Mouse (Mus musculus) thymus, postnatal 4 days (tissue): Measurements from ENCODE around the gene Eipr1.
"Not testable (repeated sequence)": the region's sequence is repeated elsewhere in the genome, so short reads cannot be mapped to it uniquely, and the experiment has no call there.

Experiments used
- DNase-seq: peaks from one replicate; pipeline ENCODE4 v3.0.0; 2021

Eipr1 gene

DNA sequence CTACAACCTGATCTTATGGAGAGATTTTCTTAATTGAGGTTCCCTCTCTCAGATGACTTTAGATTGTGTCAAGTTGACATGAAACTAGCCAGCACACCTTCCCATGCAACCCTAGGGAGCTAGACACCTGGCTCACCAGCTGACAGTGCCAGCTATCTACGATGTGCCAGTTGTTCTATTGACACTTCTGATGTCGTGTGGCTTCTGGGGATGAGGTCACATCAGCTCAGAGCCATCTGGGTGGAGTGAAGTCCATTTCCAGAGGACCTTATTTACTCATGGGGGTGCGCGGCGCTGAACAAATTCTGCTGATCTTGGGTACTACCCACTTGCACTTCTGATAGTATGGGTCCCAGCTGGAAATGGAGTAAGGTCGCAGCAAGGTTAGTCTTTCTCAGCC, 146.7 kb downstream of the Eipr1 start:
- no peak for DNase-seq

- no peak for DNase-seq
Measured at GRCm38 (mm10) chr12:28899696-28900095, 148.1 kb downstream of the Eipr1 start.

DNA sequence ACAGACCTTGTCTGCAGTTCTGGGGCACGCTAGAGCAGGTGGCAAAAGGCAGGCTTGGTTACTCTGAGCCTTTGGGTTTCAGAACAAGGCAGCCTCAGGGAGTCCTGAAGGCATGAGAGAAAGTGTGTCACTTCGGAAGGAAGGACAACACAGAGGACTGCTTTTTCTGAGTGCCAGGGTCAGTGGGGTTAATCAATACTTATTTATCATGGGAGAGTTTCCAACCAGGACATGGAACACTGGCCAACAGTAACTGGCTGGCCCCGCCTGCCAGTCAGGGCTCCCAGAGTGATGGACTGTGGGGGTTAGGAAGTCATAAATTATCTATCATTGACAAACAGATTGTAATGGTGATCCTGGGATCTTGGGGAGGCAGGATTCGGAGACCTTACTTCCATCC, 148.7 kb downstream of the Eipr1 start:
- DNase-seq = no peak

DNA sequence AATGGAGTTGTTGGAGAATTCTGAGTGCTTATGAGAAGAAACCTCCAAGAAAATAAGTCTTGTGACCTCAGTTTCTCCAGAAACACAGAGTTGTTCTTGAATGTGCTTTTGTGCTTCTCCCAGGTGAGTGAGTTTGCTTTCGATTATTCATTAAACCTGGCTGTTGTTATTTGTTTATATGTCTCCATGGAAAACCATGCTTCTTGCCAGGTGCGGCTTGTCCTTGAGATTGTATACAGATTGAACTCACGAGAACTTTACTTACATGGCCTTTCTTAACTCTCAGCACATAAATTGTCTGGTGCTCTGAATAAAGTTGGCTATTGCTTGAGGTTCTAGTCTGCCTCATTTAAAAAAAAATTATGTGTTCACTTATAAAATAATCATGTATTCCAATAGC, 150.5 kb downstream of the Eipr1 start:
- DNase-seq = no peak

DNA sequence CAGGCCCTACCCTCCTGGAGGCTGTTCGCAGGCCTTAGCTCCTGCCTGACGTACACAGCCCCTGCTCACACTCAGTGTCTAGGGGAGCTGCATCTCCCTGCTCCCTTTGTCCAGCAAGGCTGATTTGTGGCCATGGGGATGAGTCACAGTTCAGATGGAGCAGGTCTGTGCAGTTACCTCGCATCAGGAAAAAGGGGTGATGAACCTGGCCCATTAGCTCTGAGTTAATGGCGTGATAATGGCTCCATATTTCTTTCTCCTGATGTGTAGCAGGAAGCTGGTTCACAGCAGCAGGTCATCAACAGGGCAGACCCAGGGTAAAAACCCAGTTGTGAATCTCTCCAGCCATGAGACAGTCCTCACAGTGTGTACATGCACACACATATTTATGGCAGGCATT, 151.5 kb downstream of the Eipr1 start:
- no peak for DNase-seq

GRCm38 (mm10) chr12:28905486-28905885, 153.9 kb downstream of the Eipr1 start:
- no peak for DNase-seq

DNA sequence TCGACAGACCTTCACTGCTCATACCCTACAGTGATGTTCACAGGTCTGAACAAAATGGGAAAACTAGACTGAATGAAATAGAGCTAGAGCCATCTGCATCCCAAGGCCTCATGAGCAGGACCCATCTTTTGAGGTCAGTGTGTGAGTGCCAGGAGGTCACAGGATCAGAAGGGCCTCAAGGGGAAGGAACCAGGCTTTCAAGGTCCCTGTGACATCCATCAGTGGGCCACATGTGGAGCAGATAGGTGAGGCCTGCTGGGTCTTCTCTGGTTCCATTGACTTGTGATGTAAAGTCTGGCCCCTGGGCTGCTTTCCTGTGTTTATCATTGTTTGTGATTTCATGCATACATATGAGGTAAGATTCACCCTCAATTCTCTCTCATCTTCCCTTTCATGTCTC, 154.4 kb downstream of the Eipr1 start:
- no peak for DNase-seq

DNA sequence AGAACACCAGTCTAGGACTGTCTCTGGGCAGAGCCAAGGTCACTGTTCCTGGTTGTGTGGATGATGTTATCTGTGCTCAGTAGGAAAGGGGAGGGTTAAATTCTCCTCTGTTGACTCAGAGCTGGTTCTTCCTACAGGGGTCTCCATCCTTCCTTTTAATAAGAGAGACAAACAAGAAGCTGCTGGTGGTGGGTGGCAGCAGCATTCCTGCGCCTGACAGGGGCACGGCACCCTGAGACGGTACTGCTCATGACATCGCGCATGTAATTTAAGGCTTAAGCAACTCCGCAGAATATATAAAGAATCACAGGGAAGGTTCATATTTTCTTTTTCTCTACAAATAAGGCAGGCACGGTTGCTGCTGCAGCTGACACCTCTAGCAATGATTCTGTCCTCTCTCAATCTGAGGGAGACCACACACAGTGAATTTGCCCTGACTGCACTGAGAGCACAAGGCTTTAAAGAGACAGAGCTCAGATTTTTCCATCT, 155.2 kb downstream of the Eipr1 start:
- no peak for DNase-seq

- DNase-seq = no peak
Measured at GRCm38 (mm10) chr12:28907814-28908213, 156.2 kb downstream of the Eipr1 start.

DNA sequence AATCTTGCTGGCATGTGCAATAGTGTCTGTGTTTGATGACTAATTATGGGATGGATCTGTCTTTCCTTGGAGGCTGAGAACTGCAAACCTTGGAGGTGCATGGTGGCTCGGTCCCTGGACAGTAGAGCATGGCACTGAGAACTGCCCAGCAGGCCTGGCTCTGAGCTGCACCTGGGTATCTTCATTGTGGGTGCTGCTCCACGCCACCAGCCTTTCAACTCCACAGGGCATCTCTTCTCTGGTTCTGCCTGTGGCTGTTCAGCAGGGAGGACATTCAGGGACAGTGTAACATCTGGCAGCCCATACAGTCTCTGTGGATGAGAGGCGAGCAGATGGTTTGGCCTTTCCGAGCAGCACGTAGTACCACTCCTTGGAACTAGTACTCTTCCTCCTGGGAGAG, 158.2 kb downstream of the Eipr1 start:
- no peak for DNase-seq

GRCm38 (mm10) chr12:28910568-28910967, 159.0 kb downstream of the Eipr1 start:
- DNase-seq = no peak

DNA sequence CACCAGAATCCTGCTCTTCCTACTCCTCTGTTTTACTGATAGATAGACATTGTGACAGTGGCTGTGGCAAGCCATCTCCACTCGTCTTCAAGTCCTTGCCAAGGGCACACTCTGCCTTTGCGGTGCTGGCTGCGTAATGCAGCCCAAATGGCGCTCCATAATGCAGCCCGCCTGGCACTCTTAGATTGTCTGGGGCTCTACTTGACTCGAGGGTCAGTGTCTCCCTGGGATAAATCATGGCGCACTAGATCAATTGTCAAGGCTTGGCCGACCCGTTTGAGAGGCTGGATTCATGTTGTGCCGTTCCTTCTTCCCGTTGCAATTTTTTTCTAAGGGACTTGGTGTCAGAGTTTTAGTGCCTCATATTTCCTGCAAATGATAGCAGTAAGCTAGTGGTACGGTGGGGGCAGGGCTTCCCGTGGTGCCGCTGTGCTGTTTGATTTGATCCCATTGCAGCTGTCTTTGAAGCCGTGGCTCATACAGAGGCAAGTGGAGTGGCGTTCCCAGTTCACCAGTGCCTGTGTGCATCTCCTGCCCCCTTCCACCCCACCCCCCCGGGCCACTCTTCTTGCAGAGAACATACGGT, 160.8 kb downstream of the Eipr1 start:
- no peak for DNase-seq

GRCm38 (mm10) chr12:28913099-28913498, 161.5 kb downstream of the Eipr1 start:
- DNase-seq = no peak

- not testable (repeated sequence) for DNase-seq
Measured at GRCm38 (mm10) chr12:28914056-28914455, 162.5 kb downstream of the Eipr1 start.
